Mouse (Mus musculus) cerebellum, postnatal 25 days (tissue): ENCODE data around the gene Rassf8.

Experiments used
- DNase-seq, 2 experiments: peaks; one replicate each; pipeline ENCODE4 v3.0.0; 2021; ENCODE audit warnings: mixed read lengths in 2 of 2

The Rassf8 gene

DNA sequence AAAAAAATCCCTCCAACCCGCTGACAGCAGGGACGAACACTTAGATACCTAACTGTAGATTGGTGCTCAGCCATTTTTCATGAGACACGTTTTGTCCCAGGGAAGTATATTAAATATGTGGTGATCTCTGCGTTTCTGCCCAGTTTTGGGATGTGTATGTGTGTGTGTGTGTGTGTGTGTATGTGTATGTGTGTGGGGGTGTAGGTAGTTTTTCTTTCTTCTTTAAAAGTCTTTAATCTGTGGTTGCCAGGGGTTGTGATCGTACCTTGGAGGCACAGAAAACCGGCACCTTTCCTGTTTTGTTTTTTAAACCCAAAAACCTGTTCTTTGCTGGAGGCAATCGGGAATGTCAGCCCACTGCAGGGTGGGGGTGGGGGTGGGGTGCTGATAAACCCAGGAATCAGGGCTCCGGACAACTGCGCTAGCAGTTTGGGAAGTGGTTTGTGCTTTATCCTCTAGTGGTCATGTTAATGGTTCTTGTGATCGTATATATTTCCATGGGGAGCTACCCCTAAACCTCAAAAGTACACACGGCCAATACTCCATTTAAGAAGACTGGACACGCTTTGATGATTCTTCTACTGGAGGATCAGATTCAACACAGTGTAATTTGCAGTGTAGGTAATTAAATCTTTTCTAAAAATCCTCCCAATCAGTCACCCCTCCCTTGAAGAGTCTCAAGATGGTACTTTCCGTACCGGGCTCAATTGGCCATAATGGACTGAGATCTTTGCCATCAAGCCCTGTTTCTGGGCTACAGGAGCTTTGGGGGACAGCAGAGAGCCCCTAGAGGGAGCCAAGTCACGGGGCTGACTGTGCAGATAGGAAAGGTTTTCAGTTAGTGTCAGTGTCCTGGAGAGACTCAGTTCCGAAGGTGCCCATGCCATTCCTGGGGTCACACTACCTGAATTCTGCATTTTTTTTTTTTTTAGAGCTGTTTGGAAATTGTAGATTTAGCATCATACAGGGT lies 1.4 kb downstream of the Rassf8 start:
- peak; percentile 40 to 55 for DNase-seq

DNA sequence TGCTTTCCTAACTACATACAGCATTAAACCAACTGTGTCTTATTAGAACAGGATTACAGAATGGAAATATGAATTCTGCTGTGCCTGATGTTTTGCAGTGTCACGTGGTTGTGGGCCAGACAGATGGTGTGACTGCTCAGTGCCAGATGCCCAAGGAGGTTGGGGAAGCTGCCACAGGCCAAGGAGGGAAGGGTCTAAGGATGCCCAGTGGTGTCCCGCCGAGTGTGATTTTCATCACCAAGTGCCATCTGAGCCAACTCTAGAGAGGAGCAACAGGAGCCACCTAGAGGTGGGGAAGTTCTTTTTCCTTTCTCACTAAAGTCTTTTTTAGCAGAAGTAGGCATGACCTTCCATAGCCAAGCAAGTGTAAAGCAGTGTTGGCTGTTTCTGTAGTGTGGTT lies 3.8 kb downstream of the Rassf8 start:
- no peak for DNase-seq

- no peak for DNase-seq
Observed at GRCm38 (mm10) chr6:145753296-145753695, 6.7 kb downstream of the Rassf8 start.

DNA sequence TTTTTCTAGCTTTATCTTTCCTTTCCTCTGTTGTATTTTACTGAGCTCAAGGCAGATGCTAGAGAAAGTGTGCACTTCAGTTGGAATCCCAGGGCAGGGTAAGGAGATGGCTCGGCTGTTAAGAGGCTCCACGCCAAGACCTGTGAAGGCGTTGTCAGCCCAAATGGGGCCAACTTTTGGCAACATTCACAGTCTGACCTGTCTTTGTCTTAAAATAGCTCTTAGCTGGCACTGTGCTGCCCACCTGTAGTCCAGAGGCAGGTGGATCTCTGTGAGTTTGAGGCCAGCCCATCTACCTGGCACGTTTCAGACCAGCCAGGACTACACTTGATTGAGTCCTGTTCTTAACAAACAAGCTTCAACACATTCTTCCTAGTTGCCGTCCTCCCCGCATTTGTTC lies 7.9 kb downstream of the Rassf8 start:
- DNase-seq: peak; percentile 68 to 78

DNA sequence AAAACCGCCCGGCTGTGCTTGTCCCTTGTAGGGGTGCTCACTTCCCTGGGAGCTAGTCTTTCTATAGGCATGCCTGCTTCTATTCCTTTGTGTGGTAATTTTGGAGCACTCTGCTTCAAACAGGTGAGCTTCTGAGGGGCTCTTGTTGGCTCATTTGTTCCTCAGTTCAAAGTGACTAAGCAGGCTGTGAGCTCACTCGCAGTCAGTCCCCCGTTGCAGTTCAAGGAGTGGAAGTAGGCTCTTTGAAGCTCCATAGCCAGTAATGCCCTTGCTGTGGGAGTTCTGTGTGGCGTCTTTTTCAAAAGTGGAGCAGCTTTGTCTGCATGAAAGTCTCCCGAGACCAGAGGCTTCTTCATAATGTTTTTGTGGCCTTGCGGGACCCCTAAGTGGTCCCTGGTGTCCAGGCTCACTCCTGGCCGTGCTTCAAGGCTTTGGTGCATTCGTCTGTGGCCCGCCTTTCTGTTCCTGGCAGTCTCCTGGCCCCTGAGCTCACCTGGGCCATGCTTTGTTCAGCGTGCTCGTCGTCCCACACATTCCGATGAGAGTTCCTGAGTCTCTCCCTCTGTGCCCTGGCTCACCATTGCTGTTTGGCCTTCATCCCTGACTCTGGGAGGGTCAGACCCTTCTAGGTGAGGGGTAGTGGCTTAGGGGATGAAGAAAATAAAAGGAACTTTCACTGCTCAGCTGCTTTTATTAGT lies 9.5 kb downstream of the Rassf8 start:
- DNase-seq: no peak

- DNase-seq: no peak
Observed at GRCm38 (mm10) chr6:145756640-145757005, 10.1 kb downstream of the Rassf8 start.

- DNase-seq: no peak
Observed at GRCm38 (mm10) chr6:145757346-145757745, 10.8 kb downstream of the Rassf8 start.

DNA sequence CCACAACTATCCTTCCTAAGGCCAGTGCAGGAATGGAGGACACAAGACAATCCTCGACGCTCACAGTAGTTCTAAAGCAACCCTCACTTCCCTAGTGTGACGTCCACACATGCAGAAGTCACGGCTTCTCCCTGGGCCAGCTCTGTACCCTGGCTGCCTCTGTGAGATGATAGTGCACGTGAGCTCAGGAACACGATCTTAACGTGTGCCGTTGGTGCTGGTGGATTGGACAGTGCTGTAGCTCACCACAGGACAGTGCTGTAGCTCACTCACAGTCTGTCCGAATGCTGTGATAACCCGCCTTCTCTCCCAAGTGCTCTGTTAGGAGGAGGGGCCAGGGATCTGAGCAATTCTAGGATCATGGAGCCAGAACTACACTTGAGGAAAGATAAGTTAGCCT lies 12.1 kb downstream of the Rassf8 start:
- DNase-seq: no peak

- DNase-seq: no peak
Observed at GRCm38 (mm10) chr6:145759432-145759831, 12.9 kb downstream of the Rassf8 start.

DNA sequence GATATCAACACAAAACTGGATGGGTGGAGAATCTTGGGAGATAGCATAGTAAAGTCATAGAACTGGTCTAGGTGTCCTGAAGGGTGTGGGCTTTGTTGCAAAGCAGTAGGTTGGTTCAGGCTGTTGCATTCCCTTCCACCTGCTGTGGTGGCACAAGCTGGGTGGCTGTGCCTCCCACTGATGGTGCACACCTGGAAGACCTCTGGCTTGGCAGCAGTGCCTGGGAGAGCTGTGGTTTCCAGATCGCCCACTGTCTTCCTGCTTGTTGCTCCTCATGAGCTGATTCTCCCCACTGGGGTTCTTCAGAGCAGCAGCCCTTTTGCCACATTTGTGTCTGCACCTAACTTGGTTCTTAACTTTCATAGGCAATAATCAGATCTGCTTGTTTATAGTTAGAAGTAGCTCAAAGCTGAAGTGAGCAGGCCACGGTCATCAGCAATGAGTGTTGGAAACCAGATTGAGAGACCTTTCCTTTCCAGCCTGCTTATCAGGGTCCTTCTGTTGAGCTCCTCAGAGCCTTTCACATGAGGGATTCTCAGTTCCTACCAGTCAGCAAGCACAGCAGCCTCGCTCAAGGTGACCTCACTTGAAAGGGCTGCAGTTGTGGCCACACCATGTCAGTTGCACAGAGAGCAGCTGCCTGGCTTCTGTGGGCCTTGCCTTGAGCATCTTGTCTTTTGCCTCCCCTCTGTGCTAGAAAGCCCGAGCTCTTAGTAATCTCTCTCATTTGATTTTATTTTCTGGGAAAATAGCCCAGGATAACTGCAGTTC lies 13.9 kb downstream of the Rassf8 start:
- DNase-seq: no peak

GRCm38 (mm10) chr6:145761151-145761935 lies 14.8 kb downstream of the Rassf8 start:
- no peak for DNase-seq

DNA sequence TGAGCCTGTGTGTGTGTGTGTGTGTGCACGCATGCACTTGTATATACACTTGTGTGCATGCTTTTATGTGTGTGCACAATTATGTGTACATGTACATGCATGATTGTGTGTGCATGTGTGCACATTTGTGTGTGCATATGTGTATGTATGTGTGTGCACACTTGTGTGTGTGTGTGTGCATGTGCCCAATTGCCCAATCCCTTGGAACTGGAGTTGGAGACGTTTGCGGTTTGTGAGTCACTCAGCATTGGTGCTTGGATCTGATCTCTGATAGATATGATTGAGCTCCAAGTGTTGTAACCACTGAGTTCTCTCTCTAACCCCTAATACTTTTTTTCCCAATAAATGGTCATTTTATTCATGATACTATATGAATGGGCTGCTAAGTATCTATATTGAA lies 15.5 kb downstream of the Rassf8 start:
- DNase-seq: no peak

GRCm38 (mm10) chr6:145763051-145763450 lies 16.5 kb downstream of the Rassf8 start:
- DNase-seq: no peak

DNA sequence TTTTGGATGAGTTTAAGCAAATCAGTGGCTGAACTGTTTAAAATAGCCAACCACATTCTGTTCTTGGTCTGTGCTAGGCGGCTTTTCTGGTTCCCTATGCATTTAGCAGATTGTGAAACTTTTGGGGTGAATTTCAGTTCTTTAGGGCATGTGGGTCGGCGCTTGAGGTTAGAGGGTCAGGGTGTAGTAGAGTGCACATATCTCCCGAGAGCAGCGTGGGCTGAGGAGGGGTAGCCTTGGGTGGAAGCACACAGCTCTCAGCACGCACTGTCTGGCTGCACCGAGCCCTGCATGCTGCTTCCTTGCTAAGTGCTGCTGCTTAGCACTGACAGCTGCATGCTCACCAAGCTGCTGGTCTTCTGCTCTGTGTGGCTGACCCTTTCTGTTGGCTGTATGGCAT lies 18.5 kb downstream of the Rassf8 start:
- DNase-seq: no peak

GRCm38 (mm10) chr6:145766971-145767370 lies 20.4 kb downstream of the Rassf8 start:
- no peak for DNase-seq

GRCm38 (mm10) chr6:145767637-145768036 lies 21.1 kb downstream of the Rassf8 start:
- no peak for DNase-seq

DNA sequence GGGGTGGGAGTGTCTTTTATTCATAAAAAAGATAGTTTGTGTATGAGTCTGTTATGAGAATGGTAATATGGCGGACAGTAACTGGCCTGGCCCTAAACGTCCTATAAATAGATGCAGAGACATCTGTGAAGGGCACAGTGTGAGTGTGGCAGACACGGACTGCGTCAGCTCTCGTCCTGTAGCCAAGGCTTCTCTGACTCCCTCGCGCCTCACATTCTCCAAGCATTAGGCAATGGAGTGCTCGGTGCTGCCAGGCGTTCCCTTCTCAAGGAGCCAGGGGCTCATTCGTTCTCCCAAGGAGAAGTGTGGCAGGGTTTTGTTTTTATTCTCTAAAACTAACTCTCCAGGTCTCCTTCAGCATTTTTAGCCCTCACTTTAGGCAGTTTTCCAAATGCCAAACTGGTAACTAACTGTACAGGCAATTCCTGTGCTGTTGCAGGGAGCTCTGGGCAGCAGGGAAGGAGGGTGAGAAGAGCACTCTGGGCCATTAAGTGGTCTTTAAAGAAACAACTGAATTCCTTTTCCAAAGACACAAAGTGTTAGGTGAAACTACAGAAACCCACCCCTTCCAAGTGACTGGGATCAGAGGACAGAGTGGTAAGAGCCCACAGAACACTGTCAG lies 22.2 kb downstream of the Rassf8 start:
- peak; percentile 68 to 74 for DNase-seq

GRCm38 (mm10) chr6:145769855-145770254 lies 23.3 kb downstream of the Rassf8 start:
- peak; percentile 54 to 57 for DNase-seq

- DNase-seq: no peak
Observed at GRCm38 (mm10) chr6:145770272-145771000, 23.9 kb downstream of the Rassf8 start.

GRCm38 (mm10) chr6:145774436-145774835 lies 27.9 kb downstream of the Rassf8 start:
- no peak for DNase-seq

DNA sequence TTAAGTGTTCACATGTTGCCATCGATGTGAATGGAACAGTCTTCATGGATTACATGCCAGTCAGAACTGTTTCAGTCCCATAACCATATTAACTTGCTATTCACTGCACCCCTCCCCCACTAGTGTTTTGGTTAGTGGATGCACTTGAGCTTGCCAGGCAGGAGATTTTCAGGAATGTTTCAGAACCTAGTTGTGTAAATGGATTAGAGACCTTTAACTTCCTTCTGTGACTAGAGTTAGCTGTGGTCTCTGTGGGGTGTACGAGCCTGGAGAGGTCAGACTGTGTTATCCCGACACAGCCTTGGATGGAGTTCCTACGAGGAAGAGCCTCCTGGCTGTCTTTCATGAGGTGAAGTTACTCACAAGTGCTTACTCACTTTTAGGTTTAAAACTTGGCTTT lies 29.7 kb downstream of the Rassf8 start:
- DNase-seq: no peak
